Mouse (Mus musculus): ENCODE measurements at regions not wholly inside any gene's neighbourhood (a gene's known extent, or its start where the extent isn't known, plus 50 kb on each side); places are given as distances from the start of the nearest gene placed in this dataset.

DNA sequence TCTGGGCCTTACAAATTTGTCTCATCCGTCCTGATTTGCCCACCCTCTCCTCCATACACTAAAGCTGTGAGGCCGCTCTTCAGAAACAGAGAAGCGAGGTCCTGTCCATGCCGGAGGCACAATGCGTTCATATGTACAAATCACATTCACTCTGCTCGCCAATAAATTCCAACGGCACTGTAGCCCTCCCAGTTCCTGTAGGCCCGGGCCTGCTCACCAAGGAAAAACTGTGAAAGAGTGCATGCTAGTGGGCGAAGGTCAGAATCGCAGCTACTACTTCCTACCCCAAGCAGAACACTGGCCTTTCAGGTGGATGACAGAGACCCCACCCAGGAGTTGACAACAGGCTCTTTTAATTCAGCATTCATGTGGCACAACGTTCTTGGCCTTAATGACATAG, 278.7 kb downstream of the Insig2 start:
- no peak overlapping the region for H3K27ac ChIP-seq (ENCODE audit: insufficient read depth, low read depth, low read length)
- no peak overlapping the region for H3K4me3 ChIP-seq (ENCODE audit: insufficient read depth, low read length)
- no peak for TF ChIP-seq CTCF (IDR thresholded peaks at IDR 0.05; ENCODE audit: low read depth, low read length)
- no peak for TF ChIP-seq POLR2A (IDR thresholded peaks at IDR 0.05; ENCODE audit: borderline replicate concordance, low read depth, low read length)
- no peaks in the 10 kb centered on the region for H3K4me1 ChIP-seq (ENCODE audit: control insufficient read depth, insufficient read depth, low read length)

DNA sequence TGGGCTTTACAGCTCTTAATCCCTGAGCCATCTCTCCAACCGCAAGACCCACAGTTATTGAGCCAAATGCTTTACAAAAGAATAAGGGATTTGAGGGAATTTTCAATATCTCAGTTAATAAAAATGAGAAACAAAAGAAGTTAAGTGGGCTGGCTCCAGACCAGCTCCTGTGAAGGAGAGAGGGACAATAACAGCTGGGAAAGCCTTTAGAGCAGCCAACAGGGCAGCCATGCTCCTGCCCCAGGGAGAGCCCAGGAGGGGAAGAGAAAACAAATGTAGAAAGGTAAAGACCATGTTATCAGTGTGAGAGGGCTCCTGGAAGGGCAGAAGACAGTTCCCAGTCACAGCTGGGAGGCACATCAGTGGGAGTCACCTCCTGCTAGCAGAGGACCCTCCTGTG, 257.8 kb downstream of the Insig2 start:
- Histone ChIP-seq H3K4me3 (ENCODE audit: insufficient read depth, low read length) (no peak overlapping the region), H3K27ac (ENCODE audit: insufficient read depth, low read depth, low read length) (no peak overlapping the region), H3K4me1 (ENCODE audit: control insufficient read depth, insufficient read depth, low read length) (no peaks in the 10 kb centered on the region)
- TF ChIP-seq CTCF (IDR thresholded peaks at IDR 0.05; ENCODE audit: low read depth, low read length) (no peak), POLR2A (IDR thresholded peaks at IDR 0.05; ENCODE audit: borderline replicate concordance, low read depth, low read length) (no peak)

DNA sequence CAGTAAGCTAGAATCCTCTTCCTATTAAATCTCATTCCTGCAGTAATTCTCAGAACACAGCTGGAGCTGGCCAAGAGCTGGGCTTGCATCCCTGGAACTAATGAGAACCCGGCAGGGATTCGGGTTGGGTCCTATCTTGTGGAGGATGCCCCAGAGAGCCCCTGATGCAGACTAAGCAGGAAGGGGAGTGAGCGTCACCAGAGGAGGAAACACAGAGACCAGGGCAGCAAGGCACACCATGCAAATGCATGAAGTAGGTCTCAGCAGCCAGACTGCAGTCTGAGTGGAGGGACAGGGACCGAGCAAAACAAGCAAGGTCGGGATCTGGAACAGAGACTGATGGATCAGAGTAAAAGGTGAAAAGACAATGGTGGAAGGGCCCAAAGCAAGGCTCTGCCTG, 249.6 kb downstream of the Insig2 start:
- Histone ChIP-seq H3K4me1 (ENCODE audit: control insufficient read depth, insufficient read depth, low read length) (no peaks in the 10 kb centered on the region), H3K27ac (ENCODE audit: insufficient read depth, low read depth, low read length) (no peak overlapping the region), H3K4me3 (ENCODE audit: insufficient read depth, low read length) (no peak overlapping the region)
- TF ChIP-seq CTCF (IDR thresholded peaks at IDR 0.05; ENCODE audit: low read depth, low read length) (no peak), POLR2A (IDR thresholded peaks at IDR 0.05; ENCODE audit: borderline replicate concordance, low read depth, low read length) (no peak)

DNA sequence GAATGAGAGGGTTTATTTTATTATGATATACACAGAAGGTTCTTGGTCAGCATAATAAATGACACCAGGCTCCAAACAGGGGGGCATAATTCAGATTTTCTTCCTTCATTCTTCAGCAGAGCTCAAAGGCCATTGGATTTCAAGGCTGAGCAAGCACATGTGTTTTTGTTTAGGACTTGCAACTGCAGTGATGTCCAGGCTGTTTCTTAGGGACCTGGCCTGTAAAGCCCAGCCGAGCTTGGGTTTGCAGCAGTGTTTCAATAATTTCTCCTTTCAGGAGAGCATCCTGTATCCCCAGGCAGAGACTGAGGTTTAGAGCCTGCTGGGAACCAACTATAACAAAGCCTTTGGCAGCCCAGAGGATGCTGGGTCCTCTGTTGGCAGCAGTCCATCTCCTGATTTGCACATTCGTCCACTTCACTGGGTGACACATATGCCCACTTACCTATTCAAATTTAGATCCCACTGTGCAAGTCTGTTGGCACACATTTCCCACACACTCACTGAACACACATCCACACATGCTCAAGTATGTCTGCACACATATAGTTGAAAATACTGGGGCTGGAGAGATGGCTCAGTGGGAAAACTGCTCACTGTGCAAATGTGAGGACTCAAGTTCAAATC, 247.2 kb downstream of the Insig2 start:
- TF ChIP-seq POLR2A (IDR thresholded peaks at IDR 0.05; ENCODE audit: borderline replicate concordance, low read depth, low read length) (no peak), CTCF (IDR thresholded peaks at IDR 0.05; ENCODE audit: low read depth, low read length) (no peak)
- Histone ChIP-seq H3K4me1 (ENCODE audit: control insufficient read depth, insufficient read depth, low read length) (no peaks in the 10 kb centered on the region), H3K27ac (ENCODE audit: insufficient read depth, low read depth, low read length) (no peak overlapping the region), H3K4me3 (ENCODE audit: insufficient read depth, low read length) (no peak overlapping the region)

DNA sequence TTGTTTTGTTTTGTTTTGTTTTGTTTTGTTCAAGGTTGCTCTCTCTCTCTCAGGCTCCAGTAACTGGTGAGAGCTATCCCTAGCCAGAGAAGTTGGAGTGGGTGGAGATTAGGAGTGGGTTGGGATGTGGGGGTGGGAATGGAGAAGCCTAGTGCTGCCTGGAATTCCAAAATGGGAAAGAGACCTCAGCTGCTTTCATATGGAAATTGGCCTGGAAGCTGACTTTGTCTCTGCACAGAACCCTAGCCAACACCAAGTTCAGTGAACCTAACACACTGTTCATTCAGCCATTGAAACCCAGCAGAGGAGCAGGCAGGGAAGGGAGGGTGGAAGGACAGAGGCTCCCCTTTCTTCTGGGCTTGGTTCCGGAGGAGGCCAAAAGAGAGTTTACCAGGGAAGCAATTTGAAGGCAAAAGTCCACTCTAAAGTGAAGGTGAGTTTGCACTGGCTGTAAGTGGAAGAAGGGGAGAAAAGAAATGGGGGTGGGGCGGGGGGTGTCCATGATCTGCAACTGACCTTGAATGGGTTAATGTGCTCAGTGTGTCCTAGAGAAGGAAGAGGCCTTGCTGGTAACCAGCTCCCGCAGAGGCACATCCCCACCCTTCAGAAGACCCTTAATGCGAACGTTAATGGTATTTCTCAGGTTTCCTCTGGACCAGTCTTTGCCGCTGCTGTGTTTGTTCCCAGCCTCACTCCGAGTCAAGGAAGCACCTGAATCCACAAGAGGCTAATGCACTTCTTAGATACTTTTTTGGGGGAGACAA, 245.1 kb downstream of the Insig2 start:
- Histone ChIP-seq H3K27ac (ENCODE audit: insufficient read depth, low read depth, low read length) (no peak overlapping the region), H3K4me1 (ENCODE audit: control insufficient read depth, insufficient read depth, low read length) (no peaks in the 10 kb centered on the region), H3K4me3 (ENCODE audit: insufficient read depth, low read length) (no peak overlapping the region)
- TF ChIP-seq CTCF (IDR thresholded peaks at IDR 0.05; ENCODE audit: low read depth, low read length) (no peak), POLR2A (IDR thresholded peaks at IDR 0.05; ENCODE audit: borderline replicate concordance, low read depth, low read length) (no peak)

DNA sequence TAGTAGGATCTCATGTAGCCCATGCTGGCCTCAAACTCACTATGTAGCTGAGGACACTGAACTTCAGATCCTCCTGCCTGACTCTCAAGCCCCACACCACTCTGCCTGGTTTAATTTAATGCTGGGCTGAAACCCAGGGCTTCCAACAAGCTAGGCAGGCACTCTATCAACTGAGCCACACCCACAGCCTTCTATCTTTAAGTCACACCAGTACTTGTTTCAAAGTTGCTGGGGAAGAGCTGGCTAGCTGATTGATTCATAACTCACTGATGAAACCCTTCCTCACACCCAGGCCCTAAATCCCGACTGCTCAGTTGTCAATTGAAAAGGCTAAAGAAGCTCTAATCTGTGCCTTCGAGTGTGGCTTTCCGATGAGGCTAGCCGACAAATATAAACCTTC, 241.8 kb downstream of the Insig2 start:
- no peak overlapping the region for H3K4me3 ChIP-seq (ENCODE audit: insufficient read depth, low read length)
- H3K4me1 ChIP-seq (ENCODE audit: control insufficient read depth, insufficient read depth, low read length): no peaks in the 10 kb centered on the region
- no peak for TF ChIP-seq POLR2A (IDR thresholded peaks at IDR 0.05; ENCODE audit: borderline replicate concordance, low read depth, low read length)
- no peak for TF ChIP-seq CTCF (IDR thresholded peaks at IDR 0.05; ENCODE audit: low read depth, low read length)
- H3K27ac ChIP-seq (ENCODE audit: insufficient read depth, low read depth, low read length): no peak overlapping the region

DNA sequence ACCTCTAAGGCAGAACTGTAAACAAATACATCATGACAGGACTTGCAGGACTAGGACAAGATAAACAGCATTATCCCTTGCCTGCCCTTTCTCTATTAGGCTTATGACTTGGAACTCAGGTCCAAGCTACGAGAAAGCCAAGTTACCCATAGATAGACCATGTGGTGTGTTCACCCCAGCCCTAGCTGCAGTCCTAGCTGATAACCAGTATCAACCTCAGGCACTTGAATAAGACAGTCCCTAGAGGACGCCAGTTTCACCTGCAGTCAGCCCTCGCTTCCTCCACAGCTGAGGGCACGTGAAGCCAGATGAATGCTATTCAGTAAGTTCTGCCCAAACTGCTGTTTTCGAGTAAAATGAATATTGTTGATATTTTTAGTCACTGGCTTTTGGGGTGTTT, 239.5 kb downstream of the Insig2 start:
- H3K27ac ChIP-seq (ENCODE audit: insufficient read depth, low read depth, low read length): no peak overlapping the region
- TF ChIP-seq POLR2A (IDR thresholded peaks at IDR 0.05; ENCODE audit: borderline replicate concordance, low read depth, low read length): no peak
- TF ChIP-seq CTCF (IDR thresholded peaks at IDR 0.05; ENCODE audit: low read depth, low read length): no peak
- no peak overlapping the region for H3K4me3 ChIP-seq (ENCODE audit: insufficient read depth, low read length)
- no peaks in the 10 kb centered on the region for H3K4me1 ChIP-seq (ENCODE audit: control insufficient read depth, insufficient read depth, low read length)

DNA sequence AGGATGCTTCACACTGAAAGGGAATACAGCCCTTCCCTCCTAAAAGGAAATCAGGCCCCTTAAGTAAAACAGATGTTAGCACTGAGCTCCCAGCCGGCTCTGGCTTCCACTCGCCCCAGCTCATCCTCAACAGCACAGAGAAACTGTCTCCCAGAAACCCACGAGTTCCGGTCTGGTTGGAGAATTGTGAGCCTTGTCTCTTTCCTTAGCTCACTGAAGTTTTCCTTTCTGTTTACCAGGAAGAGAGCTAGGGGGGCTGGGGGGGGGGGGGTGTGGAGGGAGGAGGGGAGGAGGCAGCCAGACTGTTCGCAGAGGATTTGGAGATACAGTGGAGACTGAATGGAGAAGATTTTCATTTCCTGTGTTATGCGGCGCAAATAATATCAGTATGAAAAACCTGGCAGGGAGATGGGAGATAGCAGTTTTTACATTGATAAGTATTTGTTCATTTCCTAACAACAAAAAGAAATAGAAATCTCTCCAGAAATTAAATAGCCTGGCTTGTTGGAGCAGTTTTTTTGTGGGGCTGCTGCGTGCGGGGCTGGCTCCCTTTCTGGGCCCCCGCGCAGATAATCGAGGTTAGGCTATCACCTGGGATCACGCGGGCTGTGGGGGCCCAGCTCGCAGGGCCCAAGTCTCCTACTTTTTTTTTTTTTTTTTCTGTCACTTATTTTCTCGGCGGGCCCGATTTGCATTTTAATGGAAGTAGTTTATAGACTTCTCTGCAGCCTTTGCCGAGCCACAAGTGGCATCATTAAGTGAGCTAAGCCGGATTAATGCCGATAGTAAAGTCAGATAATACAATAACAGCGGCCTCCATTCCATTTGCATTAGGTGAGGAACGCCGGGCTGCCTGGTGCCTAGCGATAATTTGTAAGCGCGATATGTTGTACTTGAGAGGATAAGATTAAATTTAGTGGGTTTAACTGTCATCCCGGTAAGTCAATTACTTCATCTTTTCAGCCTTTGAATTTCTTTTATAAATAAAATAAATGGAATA, 235.5 kb downstream of the Insig2 start:
- no peak overlapping the region for H3K27ac ChIP-seq (ENCODE audit: insufficient read depth, low read depth, low read length)
- TF ChIP-seq CTCF (IDR thresholded peaks at IDR 0.05; ENCODE audit: low read depth, low read length) (no peak), POLR2A (IDR thresholded peaks at IDR 0.05; ENCODE audit: borderline replicate concordance, low read depth, low read length) (no peak)
- H3K4me1 ChIP-seq (ENCODE audit: control insufficient read depth, insufficient read depth, low read length): no peaks in the 10 kb centered on the region
- H3K4me3 ChIP-seq (ENCODE audit: insufficient read depth, low read length): no peak overlapping the region

DNA sequence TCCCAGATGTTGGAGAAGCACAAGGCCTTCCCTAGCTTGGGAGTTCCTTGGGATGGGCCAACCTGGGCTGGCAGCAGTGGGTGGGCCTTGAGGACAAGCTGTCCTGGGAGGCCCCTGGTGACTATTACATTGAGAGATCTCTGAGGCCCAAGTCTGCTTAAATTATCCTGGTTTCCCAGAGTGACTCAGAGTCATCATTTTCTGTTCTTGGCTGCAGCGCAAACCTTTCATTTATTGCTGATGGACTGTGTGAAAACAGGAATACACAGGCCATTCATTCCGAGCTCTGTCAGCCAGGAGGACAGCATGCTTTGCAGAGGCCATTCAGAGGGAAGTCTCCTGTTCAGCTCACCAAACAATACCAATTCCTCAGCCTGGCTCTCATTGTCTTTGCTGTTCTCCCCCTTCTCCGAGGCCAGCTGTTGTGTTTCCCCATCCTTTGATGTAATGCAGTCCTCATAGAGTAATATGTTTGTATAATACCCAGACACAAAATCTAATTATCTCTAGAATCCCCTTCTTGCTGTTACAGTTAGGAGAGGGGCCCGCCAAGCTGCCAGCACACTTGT, 220.5 kb downstream of the Insig2 start:
- TF ChIP-seq CTCF (IDR thresholded peaks at IDR 0.05; ENCODE audit: low read depth, low read length) (no peak), POLR2A (IDR thresholded peaks at IDR 0.05; ENCODE audit: borderline replicate concordance, low read depth, low read length) (no peak)
- H3K27ac ChIP-seq (ENCODE audit: insufficient read depth, low read depth, low read length): no peak overlapping the region
- H3K4me1 ChIP-seq (ENCODE audit: control insufficient read depth, insufficient read depth, low read length): no peaks in the 10 kb centered on the region
- no peak overlapping the region for H3K4me3 ChIP-seq (ENCODE audit: insufficient read depth, low read length)

Data from bone marrow macrophage, adult 2 months (primary cell).